Mouse (Mus musculus) kidney, postnatal 10 days (tissue): Measurements from ENCODE around the gene Gjb1.
"Not testable (repeated sequence)": the region's sequence is repeated elsewhere in the genome, so short reads cannot be mapped to it uniquely, and the experiment has no call there.

ENCODE experiments used
- DNase-seq: peaks from one replicate; pipeline ENCODE4 v3.0.0; 2021; ENCODE audit warnings: mixed read lengths

The Gjb1 gene

GRCm38 (mm10) chrX:101376190-101376968 lies at the start of gene Gjb1:
Gjb1 (plus strand) TSS chrX:101376378.
- DNase-seq = no peak

- DNase-seq = peak; percentile 78
Measured at GRCm38 (mm10) chrX:101329372-101330028, 46.7 kb upstream of the Gjb1 start.

GRCm38 (mm10) chrX:101332031-101332374 lies 44.2 kb upstream of the Gjb1 start:
- DNase-seq = no peak

DNA sequence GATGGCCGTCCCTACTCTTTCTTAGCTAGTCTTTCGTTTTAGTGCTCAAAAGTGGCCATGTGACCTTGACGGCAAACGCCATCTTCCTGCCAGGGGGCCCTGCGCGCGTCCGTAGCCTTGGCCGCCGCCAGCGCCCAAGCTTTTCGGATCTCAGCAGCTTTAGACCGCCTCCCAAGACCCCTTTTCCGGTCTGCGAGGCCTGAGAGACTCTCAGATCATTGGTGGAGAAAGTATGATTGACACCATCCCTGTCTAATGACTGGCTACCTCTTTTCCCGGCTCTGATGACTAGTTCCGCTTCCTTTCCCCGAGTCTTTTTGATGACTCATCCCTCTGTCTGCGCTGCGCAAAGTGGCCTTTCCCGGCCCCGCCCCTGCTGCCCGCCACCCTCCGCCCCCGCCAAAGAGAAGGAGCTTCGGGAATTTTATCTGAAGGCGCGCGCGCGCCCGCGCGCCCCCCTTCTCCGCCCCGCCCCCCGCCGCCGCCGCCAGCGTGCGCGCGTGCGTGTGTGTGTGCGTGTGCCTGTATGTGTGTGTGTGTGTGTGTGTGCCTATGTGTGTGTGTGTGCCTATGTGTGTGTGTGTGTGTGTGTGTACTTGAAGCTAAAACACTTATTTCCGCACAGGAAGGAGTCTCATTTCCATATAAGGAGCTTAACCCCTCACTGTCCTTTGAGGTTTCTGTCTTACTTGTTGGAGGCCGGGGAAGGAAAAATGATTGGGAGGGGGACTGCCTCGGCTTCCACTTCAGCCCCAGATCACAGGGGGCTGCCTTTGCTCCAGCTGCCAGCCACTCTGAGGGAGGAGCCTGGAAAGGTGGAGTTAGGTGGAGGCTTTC lies 43.6 kb upstream of the Gjb1 start:
- DNase-seq = peak; percentile 88

- DNase-seq = no peak
Measured at GRCm38 (mm10) chrX:101334606-101335005, 41.6 kb upstream of the Gjb1 start.

- no peak for DNase-seq
Measured at GRCm38 (mm10) chrX:101338666-101339065, 37.5 kb upstream of the Gjb1 start.

DNA sequence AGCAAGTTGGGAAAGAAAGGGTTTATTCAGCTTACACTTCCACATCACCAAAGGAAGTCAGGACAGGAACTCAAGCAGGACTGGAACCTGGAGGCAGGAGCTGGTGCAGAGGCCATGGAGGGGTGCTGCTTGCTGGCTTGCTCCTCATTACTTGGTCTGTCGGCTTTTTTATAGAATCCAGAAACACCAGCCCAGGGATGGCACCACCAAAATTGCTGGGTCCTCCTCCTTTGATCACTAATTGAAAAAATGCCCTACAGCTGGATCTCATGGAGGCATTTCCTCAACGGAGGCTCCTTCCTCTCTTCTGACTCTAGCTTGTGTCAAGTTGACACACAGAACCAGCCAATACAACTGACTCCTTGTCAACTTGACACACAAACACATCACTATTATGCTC lies 33.3 kb upstream of the Gjb1 start:
- not testable (repeated sequence) for DNase-seq

GRCm38 (mm10) chrX:101345456-101345855 lies 30.7 kb upstream of the Gjb1 start:
- no peak for DNase-seq

GRCm38 (mm10) chrX:101346475-101346874 lies 29.7 kb upstream of the Gjb1 start:
- no peak for DNase-seq

- DNase-seq = no peak
Measured at GRCm38 (mm10) chrX:101351188-101351587, 25.0 kb upstream of the Gjb1 start.

DNA sequence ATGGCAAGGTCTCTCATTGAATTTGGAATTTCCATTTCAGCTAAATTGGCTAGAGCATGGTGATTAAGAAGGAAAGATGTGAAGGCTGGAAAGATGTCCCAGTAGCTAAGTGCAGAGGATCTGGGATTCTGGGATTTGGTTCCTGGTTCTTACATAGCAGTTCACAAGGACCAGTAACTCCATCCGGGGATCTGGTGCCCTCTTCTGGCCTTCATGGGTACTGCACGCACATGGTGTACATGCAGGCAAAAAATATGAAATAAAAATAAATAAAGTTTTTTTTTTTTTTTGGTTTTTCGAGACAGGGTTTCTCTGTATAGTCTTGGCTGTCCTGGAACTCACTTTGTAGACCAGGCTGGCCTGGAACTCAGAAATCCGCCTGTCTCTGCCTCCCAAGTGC lies 17.3 kb upstream of the Gjb1 start:
- peak; percentile 13 for DNase-seq

- DNase-seq = no peak
Measured at GRCm38 (mm10) chrX:101369001-101369400, 7.2 kb upstream of the Gjb1 start.

- DNase-seq = no peak
Measured at GRCm38 (mm10) chrX:101370573-101370972, 5.6 kb upstream of the Gjb1 start.

GRCm38 (mm10) chrX:101372946-101373345 lies 3.2 kb upstream of the Gjb1 start:
- no peak for DNase-seq

- DNase-seq = peak; percentile 67
Measured at GRCm38 (mm10) chrX:101377076-101377475, 898 bp downstream of the Gjb1 start.

GRCm38 (mm10) chrX:101379744-101380143 lies 3.6 kb downstream of the Gjb1 start:
- DNase-seq = no peak

DNA sequence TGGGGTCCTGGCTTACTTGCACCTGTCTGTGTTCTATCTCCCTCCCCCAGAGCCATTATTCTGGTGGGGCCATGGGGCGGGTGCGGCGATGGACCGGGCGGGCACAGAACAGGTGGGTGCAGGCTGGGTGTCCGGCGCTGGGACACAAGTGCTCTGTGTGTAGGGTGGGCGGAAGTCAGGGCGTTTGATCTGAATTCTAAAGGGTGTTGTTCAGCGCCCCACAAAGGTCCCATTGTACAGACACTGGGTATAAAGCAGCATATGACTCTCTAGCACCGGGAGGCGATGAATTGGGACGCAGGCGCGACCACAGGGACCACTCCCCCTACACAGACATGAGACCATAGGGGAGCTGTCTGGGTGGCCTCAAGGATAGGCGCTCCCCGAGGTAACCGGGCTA lies 7.3 kb downstream of the Gjb1 start:
- no peak for DNase-seq

- no peak for DNase-seq
Measured at GRCm38 (mm10) chrX:101384439-101385137, 8.4 kb downstream of the Gjb1 start.

DNA sequence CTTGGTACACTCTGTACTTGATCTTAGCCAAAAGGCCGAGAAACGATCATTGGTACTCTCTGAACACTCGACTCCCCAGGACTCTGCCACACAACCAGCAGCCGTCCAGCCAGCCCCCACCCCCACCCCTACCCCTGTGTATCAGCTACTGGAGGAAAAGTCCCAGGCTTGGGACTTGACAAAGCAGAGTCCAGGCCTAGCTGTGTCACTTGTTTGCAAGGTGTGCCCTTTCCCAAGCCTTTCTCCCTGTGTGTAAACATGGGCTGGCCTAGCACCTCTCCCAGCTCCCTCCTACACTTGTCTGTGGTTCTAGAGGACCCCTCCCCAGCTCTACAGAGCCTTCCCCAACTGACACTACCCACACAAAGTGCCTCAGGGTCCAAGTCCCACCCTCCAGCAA lies 10.0 kb downstream of the Gjb1 start:
- no peak for DNase-seq

DNA sequence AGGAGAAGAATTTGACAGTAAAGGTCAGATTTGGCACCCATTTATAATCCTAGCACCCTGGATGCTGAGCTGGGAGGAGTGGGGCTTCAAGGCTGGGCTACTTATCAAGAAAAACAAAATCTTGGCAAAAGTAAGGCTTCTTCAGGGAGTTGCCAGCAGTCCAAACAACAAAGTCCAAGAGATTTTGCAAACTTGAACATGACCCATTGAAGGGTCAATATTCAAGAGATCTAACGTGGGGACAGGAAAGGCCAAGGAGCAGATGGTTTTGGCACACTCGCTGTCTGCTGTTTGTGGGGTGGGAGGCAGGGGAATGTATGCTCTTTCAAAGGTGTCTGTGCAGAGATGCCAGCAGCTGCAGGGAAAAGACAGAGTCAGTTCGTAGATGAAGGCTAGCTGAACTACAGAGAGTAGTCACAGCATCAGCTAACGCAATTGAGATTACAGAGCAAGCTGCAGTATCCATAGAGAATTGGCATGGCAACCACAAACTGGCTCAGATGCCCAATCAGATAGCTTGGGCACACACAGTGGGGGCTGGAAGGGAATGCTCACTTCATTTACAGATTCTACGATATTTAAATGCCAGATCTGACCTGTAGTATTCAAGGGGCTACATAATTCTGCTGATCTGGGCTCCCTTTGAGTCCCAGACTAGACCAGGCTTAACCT lies 12.8 kb downstream of the Gjb1 start:
- no peak for DNase-seq

GRCm38 (mm10) chrX:101394341-101394740 lies 18.2 kb downstream of the Gjb1 start:
- DNase-seq = no peak

GRCm38 (mm10) chrX:101396459-101396858 lies 20.3 kb downstream of the Gjb1 start:
- no peak for DNase-seq
